10 mouse cellular contexts compared by ENCODE assay signal in the genomic region with DNA sequence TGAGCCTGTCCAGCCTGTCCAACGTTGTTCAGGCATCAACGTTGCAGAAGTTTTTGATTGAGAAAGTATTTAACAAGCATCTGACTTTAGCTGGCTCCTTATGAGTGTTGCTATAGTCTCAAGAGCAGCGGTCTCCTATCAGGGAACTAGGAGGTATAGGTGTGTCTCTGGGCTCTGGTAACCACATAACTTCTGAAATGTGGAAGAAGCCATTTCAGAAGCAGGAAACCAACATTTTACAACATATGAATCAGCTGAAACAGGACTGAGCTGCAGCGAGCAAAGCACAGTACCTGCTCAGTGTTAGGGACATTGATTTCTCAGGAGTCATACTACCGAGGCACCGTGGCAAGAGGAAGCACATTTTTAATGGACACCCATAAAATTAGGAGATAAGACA. TPM values are rescaled to one million over a fixed set of nuclear protein-coding genes. Genes with fewer than 3 reads are reported as not detected.
DNase-seq lines count a peak whose midpoint lies in the region; ATAC-seq and TF ChIP-seq lines count a peak whose summit lies in the region.
"Had no signal": no experiment of that assay in that cellular context is flagged by ENCODE, and none has a peak within 500 bp of the region (broad histone marks: within the 10 kb centered on the region; RNA-seq: fewer than 3 reads in every experiment).

No protein-coding gene starts in this region.

- no peak for ATAC-seq in embryonic facial prominence, embryonic 13.5 days (ENCODE audit: insufficient number of reproducible peaks, insufficient read depth, low FRiP score, low TSS enrichment, low read depth)
- ATAC-seq in liver, postnatal 0 days: peak; percentile 56
- no peak for ATAC-seq in liver, embryonic 11.5 days (replicated peaks; ENCODE audit: low FRiP score)
- ATAC-seq in limb, embryonic 15.5 days (ENCODE audit: insufficient number of reproducible peaks, low FRiP score, low TSS enrichment, low read depth): no peak
- ATAC-seq in stomach, embryonic 15.5 days (ENCODE audit: insufficient read depth, low FRiP score, low read depth): peak; percentile 43; the same call in 1 of the 2 replicates
- ATAC-seq: hindbrain, embryonic 16.5 days had no signal

- H3K4me2 ChIP-seq in embryonic facial prominence, embryonic 13.5 days: peak overlapping the region; percentile 52
- peak overlapping the region; percentile 41 for H3K4me2 ChIP-seq in liver, postnatal 0 days (ENCODE audit: low read depth, low read length)
- H3K4me2 ChIP-seq in liver, embryonic 11.5 days: no peak overlapping the region
- H3K4me2 ChIP-seq in limb, embryonic 15.5 days: peak overlapping the region; percentile 38
- peak overlapping the region; percentile 26 for H3K4me2 ChIP-seq in stomach, embryonic 15.5 days

- peak overlapping the region; percentile 89 for H3K27ac ChIP-seq in embryonic facial prominence, embryonic 13.5 days
- no peak overlapping the region for H3K27ac ChIP-seq in embryonic facial prominence, embryonic 10.5 days (replicated peaks)
- no peak overlapping the region for H3K27ac ChIP-seq in liver, postnatal 0 days (ENCODE audit: low read depth)
- H3K27ac ChIP-seq in liver, embryonic 11.5 days (ENCODE audit: low read depth, low read length): no peak overlapping the region
- peak overlapping the region; percentile 91 for H3K27ac ChIP-seq in limb, embryonic 15.5 days
- peak overlapping the region; percentile 71; the same call in 1 of the 2 replicates for H3K27ac ChIP-seq in stomach, embryonic 15.5 days

- H3K27me3 ChIP-seq in embryonic facial prominence, embryonic 13.5 days: no peaks in the 10 kb centered on the region
- H3K27me3 ChIP-seq in embryonic facial prominence, embryonic 10.5 days (replicated peaks; ENCODE audit: low read depth, poor library complexity, severe bottlenecking): no peaks in the 10 kb centered on the region
- H3K27me3 ChIP-seq in liver, postnatal 0 days (ENCODE audit: insufficient read depth, low read length): no peaks in the 10 kb centered on the region
- H3K27me3 ChIP-seq in liver, embryonic 11.5 days (replicated peaks; ENCODE audit: control insufficient read depth, insufficient read depth, low read length): no peaks in the 10 kb centered on the region
- no peaks in the 10 kb centered on the region for H3K27me3 ChIP-seq in limb, embryonic 15.5 days
- H3K27me3 ChIP-seq in stomach, embryonic 15.5 days (replicated peaks): no peaks in the 10 kb centered on the region

- no peak for TF ChIP-seq EP300 in liver, postnatal 0 days (IDR thresholded peaks at IDR 0.05; ENCODE audit: low read depth)

- peak overlapping the region; percentile 54; the same call in 1 of the 2 replicates for H3K9ac ChIP-seq in embryonic facial prominence, embryonic 13.5 days
- no peak overlapping the region for H3K9ac ChIP-seq in liver, postnatal 0 days (replicated peaks)
- H3K9ac ChIP-seq in liver, embryonic 11.5 days (ENCODE audit: low read depth, low read length): no peak overlapping the region
- 0 out of 2 replicates have a peak overlapping the region, but pooled peaks have one; percentile 4 for H3K9ac ChIP-seq in limb, embryonic 15.5 days
- H3K9ac ChIP-seq in stomach, embryonic 15.5 days: no peak overlapping the region

- H3K9me3 ChIP-seq in embryonic facial prominence, embryonic 13.5 days: no peaks in the 10 kb centered on the region
- H3K9me3 ChIP-seq in embryonic facial prominence, embryonic 10.5 days: no peaks in the 10 kb centered on the region
- H3K9me3 ChIP-seq in liver, postnatal 0 days (ENCODE audit: low read length): no peaks in the 10 kb centered on the region
- H3K9me3 ChIP-seq in liver, embryonic 11.5 days (ENCODE audit: control insufficient read depth, low read length): no peaks in the 10 kb centered on the region
- no peaks in the 10 kb centered on the region for H3K9me3 ChIP-seq in limb, embryonic 15.5 days
- H3K9me3 ChIP-seq in stomach, embryonic 15.5 days: no peaks in the 10 kb centered on the region

- peak overlapping the region; percentile 36 for H3K4me3 ChIP-seq in embryonic facial prominence, embryonic 13.5 days
- H3K4me3 ChIP-seq in embryonic facial prominence, embryonic 10.5 days: no peak overlapping the region
- H3K4me3 ChIP-seq in liver, postnatal 0 days (ENCODE audit: low read depth, low read length): peak overlapping the region; percentile 33
- H3K4me3 ChIP-seq in liver, embryonic 11.5 days (ENCODE audit: low read depth, low read length): no peak overlapping the region
- peak overlapping the region; percentile 38 for H3K4me3 ChIP-seq in limb, embryonic 15.5 days
- H3K4me3 ChIP-seq in stomach, embryonic 15.5 days (replicated peaks): peak overlapping the region; percentile 30

- no peak for DNase-seq in embryonic facial prominence, embryonic 10.5 days (ENCODE audit: low spot score)
- no peak for DNase-seq in liver, postnatal 0 days
- DNase-seq in liver, embryonic 11.5 days (ENCODE audit: low spot score): no peak
- no peak for DNase-seq in layer of hippocampus, postnatal 10 days (ENCODE audit: low spot score in 2 of 2)
- DNase-seq in frontal cortex, adult 2 months (ENCODE audit: extremely low spot score in 1 of 2, low spot score in 1 of 2): no peak
- DNase-seq: midbrain, embryonic 14.5 days had no signal

- H3K4me1 ChIP-seq in embryonic facial prominence, embryonic 13.5 days: peaks cover 25% of the 10 kb centered on the region
- H3K4me1 ChIP-seq in embryonic facial prominence, embryonic 10.5 days: no peaks in the 10 kb centered on the region; the same call in 1 of the 2 replicates
- no peaks in the 10 kb centered on the region for H3K4me1 ChIP-seq in liver, postnatal 0 days (ENCODE audit: insufficient read depth)
- no peaks in the 10 kb centered on the region for H3K4me1 ChIP-seq in liver, embryonic 11.5 days (replicated peaks; ENCODE audit: control insufficient read depth, insufficient read depth, low read length)
- H3K4me1 ChIP-seq in limb, embryonic 15.5 days: peaks cover 8% of the 10 kb centered on the region; the same call in 1 of the 2 replicates
- no peaks in the 10 kb centered on the region for H3K4me1 ChIP-seq in stomach, embryonic 15.5 days

- no peak for TF ChIP-seq CTCF in liver, postnatal 0 days (IDR thresholded peaks at IDR 0.05; ENCODE audit: low read depth)

- peaks cover 1% of the 10 kb centered on the region; the same call in 1 of the 2 replicates for H3K36me3 ChIP-seq in embryonic facial prominence, embryonic 13.5 days
- no peaks in the 10 kb centered on the region for H3K36me3 ChIP-seq in embryonic facial prominence, embryonic 10.5 days (replicated peaks)
- no peaks in the 10 kb centered on the region; the same call in 1 of the 2 replicates for H3K36me3 ChIP-seq in liver, postnatal 0 days (replicated peaks; ENCODE audit: insufficient read depth, low read length)
- H3K36me3 ChIP-seq in liver, embryonic 11.5 days (ENCODE audit: control insufficient read depth, insufficient read depth, low read length): no peaks in the 10 kb centered on the region
- H3K36me3 ChIP-seq in limb, embryonic 15.5 days: peaks cover 4% of the 10 kb centered on the region; the same call in 1 of the 2 replicates
- no peaks in the 10 kb centered on the region for H3K36me3 ChIP-seq in stomach, embryonic 15.5 days

- 63% methylated on average over 6 of the region's 6 CpGs for WGBS in embryonic facial prominence, embryonic 13.5 days
- WGBS in embryonic facial prominence, embryonic 10.5 days: 85% methylated on average over 6 of the region's 6 CpGs
- WGBS in liver, postnatal 0 days (ENCODE audit: insufficient replicate concordance): 43% methylated on average over 6 of the region's 6 CpGs
- WGBS in liver, embryonic 11.5 days: 67% methylated on average over 6 of the region's 6 CpGs
- WGBS in limb, embryonic 15.5 days: 31% methylated on average over 6 of the region's 6 CpGs
- 59% methylated on average over 6 of the region's 6 CpGs for WGBS in stomach, embryonic 15.5 days

RNA-seq across cellular contexts. Expression of gene Anxa1, which starts 1.5 kb away (rescaled TPM):
- polyA plus RNA-seq in embryonic facial prominence, embryonic 13.5 days (2015; fragmentation: Nextera tagmentation; extraction: Ambion mirVana): 170 and 203 TPM in 2 replicates
- 0.92 and 4.3 TPM in 2 replicates for polyA plus RNA-seq in embryonic facial prominence, embryonic 10.5 days (2016; fragmentation: Nextera tagmentation; extraction: Ambion mirVana)
- polyA plus RNA-seq in liver, postnatal 0 days (2015; fragmentation: Nextera tagmentation; extraction: Ambion mirVana): 152 and 153 TPM in 2 replicates
- polyA plus RNA-seq in liver, embryonic 11.5 days (2014; fragmentation: Nextera tagmentation; extraction: Ambion mirVana): 16.8 and 18.7 TPM in 2 replicates
- polyA plus RNA-seq in limb, embryonic 15.5 days (2015; fragmentation: Nextera tagmentation; extraction: Ambion mirVana): 871 and 925 TPM in 2 replicates
- 398 and 654 TPM in 2 replicates for polyA plus RNA-seq in stomach, embryonic 15.5 days (2015; fragmentation: Nextera tagmentation; extraction: Ambion mirVana)
- total RNA-seq in layer of hippocampus, postnatal 10 days (2021): 1 to 10 TPM; 1.8 to 2.2 TPM
- 1.4 and 2.0 TPM in 2 replicates for polyA plus RNA-seq in frontal cortex, adult 2 months (2012; rRNA removed)

Comparison
In these comparisons a context has a peak if more than half of its experiments do, and no peak if none do; other contexts are left out.
1. ATAC-seq: peak in liver, postnatal 0 days (single experiment) and stomach, embryonic 15.5 days (single experiment); none in embryonic facial prominence, embryonic 13.5 days (single experiment), liver, embryonic 11.5 days (single experiment) and limb, embryonic 15.5 days (single experiment).
2. H3K27ac ChIP-seq: peak in embryonic facial prominence, embryonic 13.5 days (single experiment), limb, embryonic 15.5 days (single experiment) and stomach, embryonic 15.5 days (single experiment); none in embryonic facial prominence, embryonic 10.5 days (single experiment), liver, postnatal 0 days (single experiment) and liver, embryonic 11.5 days (single experiment).
3. H3K4me3 ChIP-seq: peak in embryonic facial prominence, embryonic 13.5 days (single experiment), liver, postnatal 0 days (single experiment), limb, embryonic 15.5 days (single experiment) and stomach, embryonic 15.5 days (single experiment); none in embryonic facial prominence, embryonic 10.5 days (single experiment) and liver, embryonic 11.5 days (single experiment).
4. H3K9ac ChIP-seq: peak in embryonic facial prominence, embryonic 13.5 days (single experiment) and limb, embryonic 15.5 days (single experiment); none in liver, postnatal 0 days (single experiment), liver, embryonic 11.5 days (single experiment) and stomach, embryonic 15.5 days (single experiment).